Mouse (Mus musculus) regulatory T cell (primary cell): Measurements from ENCODE around the gene Kcnh7.

Experiments used
- in situ Hi-C: fragments of 300-600 bp; cut with MboI, MseI; formaldehyde crosslinking; loops from one replicate; pipeline ENCODE4 v1.15.1; 2025; ENCODE audit warnings: high pct_unique_total_duplicates

Kcnh7 gene

DNA sequence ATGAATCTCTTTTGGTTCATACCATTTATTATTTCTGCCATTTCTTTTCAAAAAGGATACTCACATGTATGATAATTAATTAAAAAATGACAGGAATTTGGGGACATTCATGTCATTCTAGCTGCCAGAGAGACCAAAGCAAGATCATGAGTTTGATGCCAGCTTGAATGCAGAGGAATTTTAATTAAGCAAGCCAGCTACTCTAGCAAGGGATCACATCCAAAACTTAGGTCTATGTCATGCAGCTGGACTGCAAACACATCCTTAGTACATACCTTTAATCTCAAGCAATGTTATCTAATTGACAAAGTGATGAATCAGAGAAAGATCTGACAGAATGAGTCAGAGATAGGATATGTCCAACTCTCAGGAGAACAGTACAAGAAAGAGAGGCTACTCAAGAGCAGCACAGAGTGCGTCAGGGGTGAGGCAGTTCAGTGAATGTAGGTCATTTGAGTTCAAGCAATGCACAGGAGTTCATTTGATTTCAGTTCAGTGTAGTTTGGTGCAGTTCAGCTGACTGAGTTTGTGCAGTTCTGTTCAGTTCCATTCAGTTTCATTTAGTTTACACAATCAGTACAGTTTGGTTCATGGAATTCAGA, 248.7 kb downstream of the Kcnh7 start:
- in situ Hi-C loops = no loop called here

DNA sequence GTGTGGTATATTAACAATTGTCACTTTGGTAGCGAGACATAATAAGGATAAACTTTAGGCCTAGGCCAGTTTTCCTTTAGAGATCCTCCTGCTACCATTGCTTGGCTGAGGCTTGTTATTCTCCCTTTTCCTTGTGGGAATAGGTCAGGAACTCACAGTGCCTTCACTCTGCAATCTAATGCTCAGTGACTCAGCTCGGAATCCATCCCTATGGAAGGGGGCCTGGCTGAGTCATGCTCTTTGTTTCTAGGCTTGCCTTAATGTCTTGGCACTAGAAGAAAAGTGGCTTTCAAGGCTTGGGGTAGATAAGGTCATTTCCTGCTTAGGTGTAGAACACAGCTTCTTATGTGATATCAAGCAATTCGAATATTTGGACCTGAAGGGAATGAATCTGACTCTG, 255.6 kb downstream of the Kcnh7 start:
- in situ Hi-C loops = no loop called here

DNA sequence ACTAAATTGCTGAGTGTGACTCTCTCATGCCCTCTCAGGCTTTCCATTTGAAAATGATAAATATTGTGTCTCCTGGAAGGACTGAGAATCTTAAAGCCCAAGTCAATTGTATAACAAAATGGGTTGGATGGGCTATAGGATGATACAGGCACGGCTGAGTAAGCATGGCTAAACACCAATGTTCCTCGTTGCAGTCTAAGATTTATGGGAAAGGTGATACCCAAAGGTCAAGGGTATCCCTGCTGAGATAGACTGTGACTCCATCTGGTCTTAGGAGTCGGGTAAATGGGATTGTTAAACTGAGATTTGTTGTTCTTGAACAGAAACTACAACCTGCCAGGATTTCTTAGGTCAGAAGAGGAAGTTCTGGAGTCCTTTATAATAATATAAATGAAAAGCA, 256.0 kb downstream of the Kcnh7 start:
- in situ Hi-C loops = no loop called here

DNA sequence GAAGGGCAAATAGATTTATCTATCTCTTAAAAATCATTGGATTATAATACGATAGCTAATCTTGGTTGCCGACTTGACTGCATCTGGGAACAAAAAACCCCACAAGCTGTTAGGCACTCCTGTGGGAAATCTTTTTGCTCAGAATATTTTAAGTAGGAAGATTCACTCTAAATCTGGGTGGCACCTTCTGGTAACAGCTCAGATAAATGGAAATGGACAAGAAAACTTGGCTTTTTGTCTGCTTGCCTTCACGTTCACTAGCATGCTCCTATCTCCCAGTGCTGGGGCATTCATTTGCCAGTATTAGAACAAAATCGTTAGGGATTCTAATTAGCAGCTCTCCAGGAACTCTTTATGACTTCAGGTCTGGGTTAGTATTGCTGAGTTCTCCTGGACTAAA, 260.3 kb downstream of the Kcnh7 start:
- in situ Hi-C loops = no loop called here

DNA sequence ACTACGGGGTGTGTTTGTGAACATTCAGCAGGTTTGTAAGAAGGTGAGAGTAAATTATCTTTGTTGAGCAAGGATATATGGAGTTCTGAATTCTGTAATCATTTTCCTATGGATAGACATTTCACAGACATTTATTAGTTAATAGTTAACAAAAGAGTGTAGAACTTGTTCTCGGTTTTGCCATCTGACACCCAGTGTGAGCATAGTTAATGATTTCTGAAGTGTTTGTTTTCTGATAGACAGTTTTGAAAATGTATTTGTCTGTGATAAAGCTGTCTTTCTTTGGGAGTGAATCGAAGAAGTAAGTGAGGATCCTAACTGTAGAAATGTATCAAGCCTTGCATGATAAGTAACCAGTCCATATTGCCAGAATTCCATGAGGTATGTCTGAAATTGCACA, 276.4 kb downstream of the Kcnh7 start:
- in situ Hi-C loops = no loop called here

DNA sequence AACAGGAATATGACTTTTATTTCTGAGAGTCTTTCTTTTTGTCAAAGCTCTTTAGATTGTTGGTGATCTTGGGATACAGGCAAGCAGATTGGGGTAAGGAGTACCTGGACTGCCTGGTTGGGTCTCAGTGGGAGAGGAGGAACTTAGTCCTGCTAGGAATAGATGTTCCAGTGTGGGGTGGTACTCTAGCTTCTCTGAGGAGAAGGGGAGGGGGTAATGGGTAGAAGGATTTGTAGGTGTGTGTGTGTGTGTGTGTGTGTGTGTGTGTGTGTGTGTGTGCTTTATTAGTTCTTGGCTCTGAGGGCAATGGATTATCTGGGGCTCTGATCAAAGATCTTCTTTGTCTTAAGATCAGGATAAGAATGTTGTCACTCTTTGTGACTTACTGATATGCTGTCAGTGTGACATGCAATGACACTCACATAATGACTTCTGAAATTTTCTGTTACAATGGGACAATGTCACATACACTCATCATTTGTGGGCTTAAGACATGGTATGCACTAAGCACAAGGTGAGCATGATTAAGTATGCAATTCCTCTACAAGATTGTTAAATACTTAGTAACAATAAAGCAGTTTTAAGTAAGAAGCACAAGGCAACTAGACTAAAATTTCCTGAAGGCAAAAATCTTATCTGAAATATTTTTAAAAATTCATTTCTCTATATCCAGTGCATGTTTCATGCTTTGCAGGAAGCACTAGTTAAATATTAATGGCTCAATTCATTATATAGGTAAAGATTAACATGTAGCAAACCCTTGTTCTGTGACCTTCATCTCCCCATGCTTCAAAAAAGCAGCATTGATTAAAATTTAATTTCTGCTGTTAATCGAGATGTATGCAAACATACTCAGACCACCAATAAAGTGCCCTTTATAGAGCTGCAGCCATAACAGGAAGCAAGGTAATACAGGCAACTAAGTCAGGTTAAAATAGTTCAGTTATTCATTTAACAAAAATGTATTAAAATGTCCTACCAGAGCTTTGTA, 281.4 kb downstream of the Kcnh7 start:
- in situ Hi-C loops = no loop called here

DNA sequence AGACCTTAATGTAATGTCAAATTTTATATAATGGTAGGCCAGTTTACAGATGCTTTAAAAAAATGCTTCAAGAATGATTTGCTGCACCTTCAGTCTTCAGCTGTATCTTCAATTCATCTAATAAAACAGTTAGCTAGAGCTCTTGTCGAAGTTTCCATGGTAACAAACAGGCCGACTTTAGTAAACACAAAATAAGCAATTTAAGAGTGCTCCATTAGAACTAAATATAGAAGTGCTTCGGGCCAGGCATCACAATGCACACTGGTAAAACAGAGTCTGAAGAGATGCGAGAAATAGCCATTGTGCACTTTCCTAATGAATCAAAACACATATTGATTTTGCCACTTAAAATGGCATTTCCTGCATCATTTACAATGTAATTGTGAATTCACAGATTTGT, 305.3 kb downstream of the Kcnh7 start:
- in situ Hi-C loops = no loop called here

DNA sequence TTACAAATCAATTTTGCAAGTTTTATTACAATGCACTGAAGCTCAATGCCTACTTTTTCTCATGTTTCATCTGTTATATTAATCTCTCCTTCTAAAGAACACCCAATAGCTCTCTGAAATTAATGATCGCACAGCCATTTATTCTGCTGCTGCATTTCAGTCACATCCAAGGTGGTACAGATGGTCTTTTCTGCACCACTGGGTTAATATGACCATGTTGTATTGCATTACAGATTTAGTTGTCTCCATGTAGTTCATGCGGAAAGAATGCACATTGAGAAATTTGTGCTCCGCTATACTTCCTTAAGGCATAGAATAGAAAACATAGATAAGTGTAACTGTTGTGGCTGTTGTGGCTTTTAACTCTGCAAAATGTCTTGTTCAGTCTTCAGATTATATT, 328.7 kb downstream of the Kcnh7 start:
- in situ Hi-C loops = no loop called here

DNA sequence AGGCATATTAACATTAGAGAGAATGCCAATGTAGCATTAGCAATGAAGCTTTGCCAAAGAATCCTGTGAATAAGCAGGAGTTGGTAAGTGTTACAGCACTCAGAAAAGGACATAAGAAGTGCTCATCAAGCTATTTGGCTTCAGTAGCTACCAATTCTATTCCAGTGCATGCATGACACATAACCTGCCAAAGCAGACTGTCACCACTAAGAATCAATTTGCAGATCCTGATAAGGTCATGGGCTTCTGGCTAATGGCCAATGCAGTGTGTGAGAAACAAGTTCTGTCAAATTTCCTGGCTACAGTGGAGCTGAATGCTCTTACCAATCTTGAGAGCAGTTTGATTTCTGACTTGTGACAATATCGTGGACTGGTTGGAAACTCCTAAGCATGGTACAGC, 341.5 kb downstream of the Kcnh7 start:
- in situ Hi-C loops = no loop called here

DNA sequence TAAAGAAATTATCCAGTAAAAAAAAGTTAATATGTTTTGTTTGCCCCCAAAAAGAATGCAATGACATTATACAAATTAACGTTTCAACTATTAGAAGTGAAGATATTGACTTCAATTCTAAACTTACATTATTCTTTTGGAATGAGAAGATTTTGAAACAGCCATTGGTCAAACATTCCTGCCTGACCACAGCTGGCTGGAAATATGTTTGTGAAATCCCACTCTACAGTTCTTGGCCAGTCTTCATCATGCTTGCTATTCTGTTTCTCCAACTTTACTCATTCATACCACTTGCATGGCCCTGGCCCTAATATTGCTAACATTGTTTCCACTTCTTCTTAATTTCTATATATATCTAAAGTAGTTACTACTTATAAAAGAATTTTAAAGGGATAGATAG, 349.8 kb downstream of the Kcnh7 start:
- in situ Hi-C loops = no loop called here

DNA sequence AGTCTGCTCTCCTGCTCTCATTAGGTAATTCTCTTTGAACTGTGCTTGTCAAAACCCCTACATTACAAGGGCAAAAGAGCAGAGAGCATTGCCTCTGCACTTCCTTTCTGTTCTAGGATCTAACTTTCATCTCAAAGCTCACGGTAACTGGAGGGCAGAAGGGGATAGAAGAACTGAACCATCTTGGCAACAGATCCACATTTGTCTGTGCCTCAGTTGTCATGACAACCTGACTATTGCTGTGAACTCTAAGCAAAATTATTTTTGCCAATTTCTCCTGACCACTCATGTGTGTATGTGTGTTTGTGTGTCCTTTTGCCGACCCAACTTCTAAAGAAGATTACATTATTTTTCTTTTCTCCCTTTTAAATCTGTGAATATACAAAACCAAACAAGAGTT, 364.9 kb downstream of the Kcnh7 start:
- in situ Hi-C loops = no loop called here

DNA sequence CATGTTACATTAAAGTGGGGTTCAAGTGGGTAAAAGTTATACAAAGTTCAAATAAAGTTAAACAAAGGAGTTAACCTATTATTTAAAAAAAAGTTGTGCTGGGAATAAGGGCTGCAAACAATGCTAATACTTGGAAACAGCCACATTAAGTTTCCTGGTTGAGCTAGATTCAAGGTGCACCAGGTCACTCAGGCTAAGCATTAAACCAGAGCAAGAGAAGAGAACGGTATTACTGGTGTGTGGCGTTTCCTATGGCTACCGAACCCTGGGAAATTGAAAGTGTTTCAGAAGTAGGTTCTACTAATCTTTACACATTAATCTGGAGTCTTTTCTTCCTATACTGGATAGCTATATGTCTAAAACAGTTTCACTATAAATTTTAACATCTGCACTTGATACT, 368.1 kb downstream of the Kcnh7 start:
- in situ Hi-C loops = no loop called here

DNA sequence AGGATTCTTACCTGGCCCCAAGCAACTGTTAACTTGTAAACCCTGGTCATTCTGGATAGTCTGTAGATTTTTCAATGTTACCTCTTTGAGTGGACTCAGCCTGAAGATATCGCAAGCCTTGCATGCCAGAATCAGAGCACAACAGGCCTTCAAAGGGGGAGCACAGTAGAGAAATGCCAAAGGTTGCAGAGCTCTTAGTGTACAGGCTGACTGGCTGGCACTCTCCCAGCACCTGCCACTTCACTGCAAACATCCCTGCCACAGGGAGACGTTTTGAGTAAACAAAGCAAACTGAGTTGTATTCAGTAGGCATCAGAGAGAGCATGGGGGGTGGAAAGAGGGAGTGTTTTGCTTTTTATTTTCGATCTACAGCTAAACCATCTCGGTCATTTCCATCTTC, 375.3 kb downstream of the Kcnh7 start:
- in situ Hi-C loops = loop anchor here (10.0 kb wide), 1 partner anchor 536 kb away; no protein-coding TSS in a partner anchor

DNA sequence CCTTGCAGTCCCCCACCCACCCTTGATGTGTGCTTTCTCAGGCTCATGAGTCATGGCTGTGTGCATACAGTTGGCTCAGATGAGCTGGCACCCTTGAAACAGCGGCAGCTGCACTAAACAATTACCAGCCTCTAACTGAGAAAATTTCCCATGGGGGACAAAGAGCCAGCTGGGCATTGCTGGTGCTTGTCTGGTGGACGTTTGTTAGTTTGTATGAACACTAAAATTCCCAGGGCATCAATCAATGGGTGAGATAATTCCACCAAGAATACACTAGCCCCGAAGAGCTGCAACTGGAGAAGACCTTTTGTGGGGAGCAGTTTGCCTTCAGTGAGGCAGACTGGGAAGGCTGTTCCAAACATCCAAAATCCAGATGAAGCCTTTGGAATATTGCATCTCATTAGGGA, 376.6 kb downstream of the Kcnh7 start:
- in situ Hi-C loops = loop anchor here (10.0 kb wide), 1 partner anchor 537 kb away; no protein-coding TSS in a partner anchor

DNA sequence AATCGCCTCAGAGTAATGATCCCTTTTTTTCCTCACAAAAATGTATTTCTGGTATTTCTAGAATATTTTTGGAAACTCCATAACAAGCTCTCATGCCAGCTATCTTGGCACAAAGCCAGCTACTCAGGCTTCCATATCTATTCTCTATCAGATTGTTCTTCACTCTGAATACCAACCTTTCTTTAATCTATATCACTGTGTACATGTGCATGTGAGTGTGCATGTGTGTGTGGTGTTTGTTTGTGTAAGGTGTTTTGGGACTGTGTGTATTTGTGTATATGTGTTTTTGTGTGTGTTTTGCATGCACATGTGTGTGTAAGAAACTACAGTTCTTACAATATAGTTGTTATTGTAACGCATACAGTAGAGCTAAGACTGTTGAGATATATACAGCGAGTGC, 377.2 kb downstream of the Kcnh7 start:
- in situ Hi-C loops = loop anchor here (10.0 kb wide), 1 partner anchor 538 kb away; no protein-coding TSS in a partner anchor

DNA sequence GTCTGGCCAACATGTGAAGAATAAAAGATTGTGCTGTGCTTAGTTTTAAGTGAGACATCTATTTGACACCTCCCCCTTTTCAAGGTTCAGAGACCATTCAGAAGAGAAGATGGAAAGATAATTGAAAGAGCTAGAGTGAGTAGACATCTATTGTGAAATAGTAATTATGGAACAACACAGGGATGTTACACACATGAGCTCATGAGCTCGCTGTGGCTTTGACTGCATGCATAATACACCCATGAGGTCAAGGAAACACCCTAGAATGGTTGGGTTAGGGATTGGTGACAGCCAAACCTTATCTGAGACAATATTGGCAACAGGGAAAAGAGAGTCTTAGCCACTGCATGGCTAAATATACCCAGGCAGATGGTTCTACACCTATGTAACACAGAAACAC, 380.1 kb downstream of the Kcnh7 start:
- in situ Hi-C loops = loop anchor here (10.0 kb wide), 1 partner anchor 541 kb away; no protein-coding TSS in a partner anchor

DNA sequence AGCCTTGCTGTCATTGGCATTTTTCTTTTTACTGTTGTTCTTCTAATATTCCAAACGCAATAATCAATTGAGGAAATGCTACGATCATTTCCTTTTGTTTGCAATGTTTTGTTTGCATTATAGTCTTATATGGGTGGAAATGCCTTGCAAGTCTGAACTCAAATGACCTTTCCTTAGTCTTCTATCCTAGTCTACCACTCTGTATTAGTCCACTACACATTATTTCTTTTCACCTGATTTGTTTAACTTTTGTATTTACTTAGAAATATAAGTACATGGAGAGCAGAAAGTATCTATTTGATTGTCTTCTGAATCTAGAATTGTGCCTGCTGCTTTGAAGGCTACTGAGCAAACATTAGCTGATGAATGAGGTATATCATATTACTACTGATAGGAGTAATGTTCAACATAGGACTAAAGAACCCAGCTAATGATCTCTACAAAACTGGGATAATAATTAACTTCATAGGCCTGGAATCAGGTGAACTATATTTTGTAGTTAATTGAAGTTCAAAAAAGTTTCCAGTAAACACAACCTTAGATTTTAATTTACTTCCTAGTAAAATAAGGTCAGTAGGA, 399.5 kb downstream of the Kcnh7 start:
- in situ Hi-C loops = no loop called here

DNA sequence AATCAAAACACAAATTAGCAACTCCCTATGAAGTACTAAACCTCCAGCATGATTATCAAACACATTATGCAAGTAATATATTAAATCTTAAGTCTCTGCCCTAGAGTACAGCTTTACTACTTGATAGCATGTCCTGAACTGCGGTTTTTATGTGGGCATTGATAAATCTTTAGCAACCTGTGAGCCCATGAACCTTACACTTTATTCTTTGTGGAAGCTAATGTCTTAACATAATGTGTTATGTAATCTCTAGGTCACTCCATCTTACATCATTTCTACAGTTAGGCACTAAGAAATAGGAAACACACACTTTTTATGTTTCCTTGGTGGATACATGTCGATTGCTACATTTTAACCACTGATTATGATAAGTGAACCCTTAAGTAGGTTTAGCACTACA, 437.8 kb downstream of the Kcnh7 start:
- in situ Hi-C loops = no loop called here

DNA sequence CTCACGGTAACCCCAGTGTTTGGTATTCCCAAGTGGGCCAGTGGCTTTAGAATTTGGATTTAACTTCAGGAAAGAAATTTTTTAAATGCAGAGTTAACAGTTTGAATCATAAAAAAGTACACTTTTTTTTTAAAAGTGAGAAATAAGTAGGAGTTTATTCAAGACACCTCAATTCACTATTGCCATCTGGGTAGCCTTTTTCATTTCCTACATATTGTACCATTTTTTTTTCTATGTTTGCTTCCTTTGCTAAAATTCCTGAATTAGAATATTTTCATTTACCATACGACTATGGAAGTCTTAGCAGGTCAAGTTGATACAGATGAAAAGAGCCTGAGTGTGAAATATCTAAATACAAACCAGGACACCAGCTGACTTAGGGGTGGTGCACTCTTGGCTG, 441.0 kb downstream of the Kcnh7 start:
- in situ Hi-C loops = no loop called here

DNA sequence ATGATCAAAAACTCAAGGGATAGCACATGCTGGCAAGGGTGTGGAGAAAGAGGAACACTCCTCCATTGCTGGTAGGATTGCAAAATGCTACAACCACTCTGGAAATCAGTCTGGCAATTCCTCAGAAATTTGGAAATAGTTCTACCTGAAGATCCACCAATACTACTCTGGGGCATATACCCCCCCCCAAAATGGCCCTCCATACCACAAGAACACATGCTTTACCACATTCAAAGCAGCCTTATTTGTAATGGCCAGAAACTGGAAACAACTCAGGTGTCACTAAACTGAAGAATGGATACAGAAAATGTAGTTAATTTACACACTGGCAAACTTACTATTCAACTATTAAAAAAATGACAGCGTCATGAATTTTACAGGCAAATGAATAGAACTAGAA, 453.4 kb downstream of the Kcnh7 start:
- in situ Hi-C loops = no loop called here

DNA sequence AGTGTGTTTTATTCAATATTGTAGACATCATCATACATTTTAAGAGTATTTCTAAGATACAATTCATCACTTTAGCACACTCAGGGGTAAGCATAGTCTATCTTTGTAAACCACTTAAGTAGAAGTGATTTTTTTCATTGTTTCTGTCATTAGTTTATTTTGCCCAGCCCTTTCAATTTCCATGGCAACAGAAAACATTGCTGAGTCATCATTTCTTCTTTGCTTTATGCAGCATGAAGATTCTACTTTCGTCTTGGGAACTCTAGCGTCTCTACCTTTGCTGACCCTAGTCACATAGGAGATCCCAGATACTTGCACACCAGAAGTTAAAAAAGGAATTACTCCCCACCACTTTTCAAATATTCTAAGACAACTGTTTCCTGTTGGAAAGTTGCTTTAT, 456.4 kb downstream of the Kcnh7 start:
- in situ Hi-C loops = no loop called here

DNA sequence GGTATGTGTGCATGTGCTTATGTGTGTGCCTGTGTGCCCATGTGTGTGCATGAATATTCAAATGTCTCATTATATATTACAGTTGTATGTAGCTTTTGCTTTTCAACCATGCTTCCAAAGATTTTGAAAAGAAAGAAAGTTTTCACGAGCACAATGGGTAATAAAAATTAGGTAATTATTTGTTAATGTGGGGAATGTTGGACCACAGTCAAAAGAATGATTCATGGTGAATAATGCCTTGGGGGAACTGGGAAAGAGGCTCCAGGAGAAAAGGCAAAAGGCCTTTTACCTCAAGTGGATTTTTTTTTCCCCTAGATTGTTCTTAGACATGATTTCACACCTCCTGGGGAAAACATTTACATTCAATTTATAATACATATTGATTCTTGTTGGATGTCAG, 458.1 kb downstream of the Kcnh7 start:
- in situ Hi-C loops = no loop called here

DNA sequence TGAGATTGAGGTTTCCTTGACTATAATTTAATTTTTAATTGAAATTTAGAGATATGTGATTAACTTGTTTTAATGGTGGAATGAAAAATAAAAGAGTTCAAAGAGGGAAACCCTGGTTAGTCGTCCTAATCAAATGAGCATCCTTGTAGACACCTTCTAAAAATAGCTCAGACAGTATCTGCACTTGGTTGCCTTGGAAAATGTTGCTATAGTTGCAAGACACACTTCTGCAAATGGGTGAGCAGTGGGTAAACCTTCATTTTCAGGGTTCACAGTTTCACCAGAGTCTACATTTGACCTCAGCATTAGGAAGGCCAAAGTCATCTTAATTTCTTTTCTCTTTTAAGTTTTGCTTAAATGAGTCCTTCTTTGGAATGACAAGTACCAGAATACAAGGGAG, 465.7 kb downstream of the Kcnh7 start:
- in situ Hi-C loops = no loop called here
